Mouse (Mus musculus) megakaryocyte-erythroid progenitor cell, adult 5-6 weeks (primary cell): ENCODE results near the gene Surf4. TPM values are rescaled to one million over a fixed set of nuclear protein-coding genes. Genes with fewer than 3 reads are reported as not detected.

Source experiments
- ATAC-seq: replicated peaks from 2 replicates; pipeline ENCODE4 v1.8.0; 2016; ENCODE audit warnings: mild to moderate bottlenecking, inconsistent platforms; ENCODE audit not compliant: severe bottlenecking, poor library complexity, low FRiP score, low TSS enrichment
- total RNA-seq, 2 experiments: library from RNA; stranded (forward) in 1 of 2; stranded (reverse) in 1 of 2; fragments of 200-1000, 215-1000 nt in 1 of 2; fragments of >200 nt in 1 of 2; fragmentation: Nextera tagmentation in 1 of 2; gene quantifications; 2 replicates each; pipeline ENCODE4 v1.2.3; 2014 to 2017

The Surf4 gene
- 59.8 and 76.8 TPM in 2 replicates for total RNA-seq (2014; fragmentation: Nextera tagmentation)
- 34.1 and 52.4 TPM in 2 replicates for total RNA-seq (2017)

- peak; percentile 93 for ATAC-seq
These were observed at the start of gene Surf4, which contains the start of gene Stkld1 for GRCm38 (mm10) chr2:26933304-26934055. TSS of gene Surf4 (minus strand) at chr2:26933928. TSS of gene Stkld1 (plus strand) at chr2:26934047.

- ATAC-seq = no peak
These were observed 46.6 kb upstream of the Surf4 start for GRCm38 (mm10) chr2:26980361-26980760.

- no peak for ATAC-seq
These were observed 40.2 kb upstream of the Surf4 start for GRCm38 (mm10) chr2:26973960-26974359.

DNA sequence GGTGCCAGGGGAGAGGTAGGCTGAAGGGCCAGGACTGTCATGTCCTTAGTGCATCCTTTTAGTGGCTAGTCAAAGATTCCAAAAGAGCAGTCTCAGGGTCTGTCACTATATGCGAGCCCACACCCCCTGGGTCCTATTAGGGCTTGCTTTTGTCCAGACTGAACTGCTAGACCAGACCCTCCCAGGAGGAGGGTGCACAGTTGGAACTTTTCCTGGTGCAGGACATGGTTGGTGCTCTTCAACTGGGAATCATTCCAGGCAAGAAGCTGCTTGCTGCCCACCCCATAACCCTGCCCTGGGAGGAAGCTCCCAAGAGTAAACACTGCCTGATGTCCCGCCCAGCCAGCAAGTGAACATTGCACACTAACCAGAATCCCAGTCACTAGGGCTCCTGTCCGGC is 39.4 kb upstream of the Surf4 start, which contains the start of gene Adamts13:
Gene Adamts13, plus strand, starts transcription at position 301 of the 400 bp plus-strand sequence.
- ATAC-seq = 0 out of 2 replicates have a peak, but pooled peaks have one; percentile 22

DNA sequence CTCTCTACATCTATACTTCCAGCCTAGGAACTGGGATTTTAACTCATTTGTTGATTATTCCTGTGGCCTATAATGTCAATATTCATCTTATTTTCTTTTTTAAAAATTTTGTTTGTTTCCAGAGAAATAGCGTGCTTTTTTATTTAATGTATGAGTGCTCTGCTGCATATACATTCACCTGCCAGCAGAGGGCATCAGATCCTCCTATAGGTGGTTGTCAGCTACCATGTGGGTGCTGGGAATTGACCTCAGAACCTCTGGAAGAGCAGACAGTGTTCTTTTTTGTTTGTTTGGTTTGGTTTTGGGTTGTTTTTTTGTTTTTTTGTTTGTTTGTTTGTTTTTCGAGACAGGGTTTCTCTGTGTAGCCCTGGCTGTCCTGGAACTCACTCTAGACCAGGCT is 33.5 kb upstream of the Surf4 start:
- no peak for ATAC-seq

GRCm38 (mm10) chr2:26964724-26965370 is 31.1 kb upstream of the Surf4 start:
- ATAC-seq = peak; percentile 58; the same call in 1 of the 2 replicates

DNA sequence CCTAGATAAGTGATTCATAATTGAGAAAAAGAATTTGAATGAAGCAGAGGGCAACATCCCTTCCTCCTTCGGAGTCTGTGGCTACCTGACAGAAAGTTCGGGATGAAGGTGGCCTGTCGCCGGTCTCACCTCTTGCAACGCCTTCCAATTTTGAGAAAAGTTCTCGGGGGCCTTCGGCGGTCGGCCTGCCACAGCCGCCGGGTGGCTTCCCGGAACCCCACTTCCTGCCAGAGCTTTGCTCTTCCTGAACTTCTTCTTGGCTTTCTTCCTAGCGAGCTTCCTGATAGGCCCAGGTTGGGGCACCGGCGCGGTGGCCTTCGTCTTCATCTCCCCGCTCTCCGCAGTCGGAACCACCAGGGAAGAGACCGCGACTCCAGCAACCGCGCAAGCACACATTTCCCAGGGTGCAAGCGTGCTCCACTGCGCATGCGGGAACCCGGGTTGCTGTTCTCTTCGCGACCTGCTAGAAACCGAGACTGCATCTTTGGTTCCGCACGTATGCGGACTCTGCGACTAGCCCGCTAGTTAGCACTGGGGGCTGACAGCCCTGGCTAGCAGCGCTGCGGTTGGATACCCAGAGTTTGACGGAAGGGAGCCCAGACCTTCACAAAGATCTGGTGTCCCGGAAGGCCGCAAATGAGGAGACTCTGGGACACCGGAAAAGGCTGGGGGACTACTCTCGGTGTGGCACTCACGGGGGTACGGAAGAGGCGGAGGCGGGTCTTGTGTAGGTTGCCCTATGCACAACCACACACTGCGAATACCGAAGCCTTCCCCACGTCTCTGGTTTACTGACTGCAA is 30.4 kb upstream of the Surf4 start, which contains the start of gene Rexo4:
Gene Rexo4, minus strand, starts transcription at position 464 of the 801 bp plus-strand sequence.
- peak; percentile 89 for ATAC-seq

DNA sequence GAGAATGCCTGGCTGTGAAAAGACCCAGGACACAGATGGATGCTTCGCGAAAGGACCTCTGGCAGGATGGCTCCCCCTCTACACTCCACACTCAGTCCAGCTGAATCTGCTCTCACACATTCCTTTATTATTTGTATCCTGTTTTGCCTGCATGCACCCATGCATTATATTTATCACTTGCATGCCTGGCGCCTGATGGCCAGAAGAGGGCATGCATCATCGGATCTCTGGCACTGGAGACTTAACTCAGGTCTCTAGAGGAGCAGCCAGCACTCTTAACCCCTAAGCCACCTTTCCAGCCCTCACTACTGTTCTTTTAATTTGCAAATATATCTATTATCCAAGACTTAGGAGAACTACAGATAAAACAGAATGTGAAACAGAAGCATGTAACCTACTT is 27.0 kb upstream of the Surf4 start:
- ATAC-seq = no peak

DNA sequence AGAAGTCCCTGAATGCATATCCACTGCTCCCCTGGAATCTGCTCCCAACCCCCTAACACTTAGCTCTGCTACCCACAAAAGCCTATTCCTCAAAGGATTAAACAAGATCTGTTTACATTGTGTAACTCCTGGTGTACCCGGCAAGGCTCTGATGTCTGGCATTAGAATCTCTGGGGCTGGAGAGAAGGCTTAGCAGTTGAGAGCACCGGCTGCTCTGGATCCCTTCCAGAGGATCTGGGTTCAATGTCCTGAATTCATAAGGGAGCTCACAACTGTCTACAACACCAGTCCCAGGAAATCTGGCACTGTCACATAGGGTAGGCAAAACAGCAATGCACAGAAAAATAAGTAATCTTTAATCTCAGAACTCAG is 23.7 kb upstream of the Surf4 start:
- no peak for ATAC-seq

GRCm38 (mm10) chr2:26956811-26957487 is 23.2 kb upstream of the Surf4 start:
- no peak for ATAC-seq

- no peak for ATAC-seq
These were observed 21.1 kb upstream of the Surf4 start for GRCm38 (mm10) chr2:26954735-26955395.

- no peak for ATAC-seq
These were observed 19.1 kb upstream of the Surf4 start for GRCm38 (mm10) chr2:26952866-26953265.

DNA sequence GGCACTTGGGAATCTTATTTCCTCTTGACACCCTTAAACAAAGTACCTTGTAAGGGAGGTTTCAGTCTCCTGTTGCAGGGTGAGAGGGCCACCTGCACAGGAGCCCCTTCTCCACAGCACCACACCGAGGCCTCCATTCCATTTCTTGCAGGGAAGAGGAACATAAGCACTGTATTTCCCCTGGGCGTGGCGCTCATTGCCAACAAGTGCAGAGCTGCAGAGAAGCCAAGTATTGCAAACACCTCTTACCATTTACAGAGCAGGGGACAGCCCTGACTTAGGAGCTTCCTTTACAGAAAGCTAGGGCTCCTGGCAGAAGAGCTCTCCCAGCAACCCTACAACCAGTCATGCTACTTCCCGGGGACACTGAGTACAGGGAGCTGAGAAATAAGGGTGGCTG is 18.5 kb upstream of the Surf4 start:
- ATAC-seq = no peak

GRCm38 (mm10) chr2:26951346-26951905 is 17.7 kb upstream of the Surf4 start:
- ATAC-seq = no peak

GRCm38 (mm10) chr2:26950411-26950810 is 16.7 kb upstream of the Surf4 start:
- no peak for ATAC-seq

- ATAC-seq = no peak
These were observed 9.5 kb upstream of the Surf4 start for GRCm38 (mm10) chr2:26943253-26943652.

GRCm38 (mm10) chr2:26941539-26941938 is 7.8 kb upstream of the Surf4 start:
- peak; percentile 69; the same call in 1 of the 2 replicates for ATAC-seq

- no peak for ATAC-seq
These were observed 2.7 kb upstream of the Surf4 start for GRCm38 (mm10) chr2:26936425-26936824.
